In the genomic region with DNA sequence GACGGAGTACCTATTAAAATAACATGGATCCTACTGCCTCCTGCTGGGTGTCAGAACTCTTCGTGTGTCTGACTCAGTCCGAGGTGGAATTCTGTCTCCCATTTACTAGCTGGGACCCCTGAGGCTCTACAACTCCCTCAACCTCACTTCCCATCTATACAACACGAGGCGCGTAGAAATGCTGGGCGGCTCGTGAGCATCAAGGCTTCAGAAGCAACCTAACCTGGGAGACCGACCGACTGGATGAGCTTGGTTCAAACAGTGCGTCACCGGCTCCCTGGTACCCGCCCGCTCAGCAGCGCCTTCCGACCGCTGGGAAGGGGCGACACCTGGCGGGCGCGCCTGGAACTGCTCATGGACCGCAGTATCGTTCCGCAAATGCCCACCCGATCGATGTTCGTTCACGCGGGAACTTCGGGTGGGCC, we compare ENCODE assay signal across 8 mouse cellular contexts. TPM values are rescaled to one million over a fixed set of nuclear protein-coding genes. Genes with fewer than 3 reads are reported as not detected.
DNase-seq lines count a peak whose midpoint lies in the region; ATAC-seq and TF ChIP-seq lines count a peak whose summit lies in the region.

No protein-coding gene starts in this region.

- WGBS in heart, embryonic 13.5 days: 2% methylated on average over 30 of the region's 30 CpGs
- WGBS in kidney, postnatal 0 days: under 1% methylated on average over 30 of the region's 30 CpGs
- under 1% methylated on average over 30 of the region's 30 CpGs for WGBS in liver, embryonic 11.5 days

- no peak for TF ChIP-seq POLR2A in brain, embryonic 14.5 days (IDR thresholded peaks at IDR 0.05; ENCODE audit: borderline replicate concordance, extremely low read depth, insufficient read depth, insufficient read length, poor library complexity, severe bottlenecking)

- no peaks in the 10 kb centered on the region for H3K9me3 ChIP-seq in heart, embryonic 13.5 days
- no peaks in the 10 kb centered on the region for H3K9me3 ChIP-seq in kidney, postnatal 0 days (replicated peaks; ENCODE audit: low read length)
- no peaks in the 10 kb centered on the region for H3K9me3 ChIP-seq in liver, embryonic 11.5 days (ENCODE audit: control insufficient read depth, low read length)

- H3K27ac ChIP-seq in heart, embryonic 13.5 days (replicated peaks): no peak overlapping the region
- no peak overlapping the region for H3K27ac ChIP-seq in kidney, postnatal 0 days
- H3K27ac ChIP-seq in liver, embryonic 11.5 days (ENCODE audit: low read depth, low read length): no peak overlapping the region

- TF ChIP-seq CTCF in brain, embryonic 14.5 days (IDR thresholded peaks at IDR 0.05; ENCODE audit: borderline replicate concordance, extremely low read depth, insufficient read depth, insufficient read length): peak; percentile 97
- peak; percentile 97 for TF ChIP-seq CTCF in kidney, postnatal 0 days (IDR thresholded peaks at IDR 0.05; ENCODE audit: low read depth)

- H3K4me3 ChIP-seq in heart, embryonic 13.5 days: peak overlapping the region; percentile 29; the same call in 1 of the 2 replicates
- H3K4me3 ChIP-seq in kidney, postnatal 0 days (replicated peaks; ENCODE audit: low read depth, low read length): no peak overlapping the region
- no peak overlapping the region for H3K4me3 ChIP-seq in liver, embryonic 11.5 days (ENCODE audit: low read depth, low read length)

- ATAC-seq in erythroblast, adult 5-6 weeks (replicated peaks; ENCODE audit: low FRiP score, poor library complexity, severe bottlenecking): peak; percentile 83
- ATAC-seq in heart, embryonic 13.5 days (ENCODE audit: extremely low read depth, insufficient number of reproducible peaks, low FRiP score, low TSS enrichment): no peak
- ATAC-seq in kidney, postnatal 0 days (replicated peaks; ENCODE audit: low FRiP score, low read depth): peak; percentile 17; the same call in 1 of the 2 replicates
- ATAC-seq in liver, embryonic 11.5 days (replicated peaks; ENCODE audit: low FRiP score): peak; percentile 55; the same call in 1 of the 2 replicates

- peaks cover 38% of the 10 kb centered on the region for H3K27me3 ChIP-seq in heart, embryonic 13.5 days (replicated peaks)
- H3K27me3 ChIP-seq in kidney, postnatal 0 days (ENCODE audit: insufficient read depth, low read length): no peaks in the 10 kb centered on the region
- peaks cover 4% of the 10 kb centered on the region for H3K27me3 ChIP-seq in liver, embryonic 11.5 days (replicated peaks; ENCODE audit: control insufficient read depth, insufficient read depth, low read length)
- H3K27me3 ChIP-seq in splenic B cell, adult 2 months (ENCODE audit: control insufficient read depth, insufficient read depth, low read length, poor library complexity, severe bottlenecking): no peaks in the 10 kb centered on the region

- peak overlapping the region; percentile 30; the same call in 1 of the 2 replicates for H3K9ac ChIP-seq in heart, embryonic 13.5 days
- H3K9ac ChIP-seq in kidney, postnatal 0 days (ENCODE audit: low read depth, low read length): no peak overlapping the region
- no peak overlapping the region for H3K9ac ChIP-seq in liver, embryonic 11.5 days (ENCODE audit: low read depth, low read length)

- H3K36me3 ChIP-seq in heart, embryonic 13.5 days: no peaks in the 10 kb centered on the region
- H3K36me3 ChIP-seq in kidney, postnatal 0 days (ENCODE audit: insufficient read depth, low read length): no peaks in the 10 kb centered on the region
- no peaks in the 10 kb centered on the region for H3K36me3 ChIP-seq in liver, embryonic 11.5 days (ENCODE audit: control insufficient read depth, insufficient read depth, low read length)
- H3K36me3 ChIP-seq in splenic B cell, adult 2 months (ENCODE audit: control insufficient read depth, insufficient read depth, low read length, poor library complexity, severe bottlenecking): no peaks in the 10 kb centered on the region

- DNase-seq in B cell, adult 2 months: peak; percentile 94
- peak; percentile 87 for DNase-seq in brain, embryonic 14.5 days (ENCODE audit: low read depth)
- DNase-seq in kidney, postnatal 0 days (ENCODE audit: low spot score): peak; percentile 90
- peak; percentile 83 for DNase-seq in liver, embryonic 11.5 days (ENCODE audit: low spot score)
- DNase-seq in naive thymus-derived CD4-positive, alpha-beta T cell, adult 2 months (ENCODE audit: low read depth): peak; percentile 92
- peak; percentile 90 for DNase-seq in splenic B cell, adult 2 months (ENCODE audit: low read depth, low spot score)

- peak overlapping the region; percentile 58 for H3K4me2 ChIP-seq in heart, embryonic 13.5 days
- H3K4me2 ChIP-seq in kidney, postnatal 0 days (ENCODE audit: low read length): peak overlapping the region; percentile 25; the same call in 1 of the 2 replicates
- peak overlapping the region; percentile 50 for H3K4me2 ChIP-seq in liver, embryonic 11.5 days

- H3K4me1 ChIP-seq in heart, embryonic 13.5 days: peaks cover 24% of the 10 kb centered on the region
- H3K4me1 ChIP-seq in kidney, postnatal 0 days (replicated peaks; ENCODE audit: insufficient read depth, low read length): no peaks in the 10 kb centered on the region
- H3K4me1 ChIP-seq in liver, embryonic 11.5 days (replicated peaks; ENCODE audit: control insufficient read depth, insufficient read depth, low read length): peaks cover 4% of the 10 kb centered on the region; the same call in 1 of the 2 replicates

RNA-seq across cellular contexts. Expression of a gene that starts 36.9 kb away (rescaled TPM):
- 60.2 and 62.4 TPM in 2 replicates for polyA plus RNA-seq in brain, embryonic 14.5 days (2012; rRNA removed)
- 11.7 and 11.9 TPM in 2 replicates for total RNA-seq in erythroblast, adult 5-6 weeks (2015; ENCODE audit: low replicate concordance)
- 8.9 and 9.1 TPM in 2 replicates for total RNA-seq in erythroblast, adult 5-6 weeks (2017; ENCODE audit: low replicate concordance)
- 42.1 and 47.2 TPM in 2 replicates for polyA plus RNA-seq in heart, embryonic 13.5 days (2015; fragmentation: Nextera tagmentation; extraction: Ambion mirVana)
- 54.2 and 65.2 TPM in 2 replicates for polyA plus RNA-seq in kidney, postnatal 0 days (2015; fragmentation: Nextera tagmentation; extraction: Ambion mirVana)
- 50.7 and 53.6 TPM in 2 replicates for polyA plus RNA-seq in liver, embryonic 11.5 days (2014; fragmentation: Nextera tagmentation; extraction: Ambion mirVana)
